Mouse (Mus musculus): ENCODE data around the gene Itgbl1. TPM values are rescaled to one million over a fixed set of nuclear protein-coding genes. Genes with fewer than 3 reads are reported as not detected.
"Not testable (repeated sequence)": the region's sequence is repeated elsewhere in the genome, so short reads cannot be mapped to it uniquely, and the experiment has no call there.

Itgbl1 gene
- polyA plus RNA-seq (2016; fragmentation: Nextera tagmentation; extraction: Ambion mirVana) = 0.88 and 1.2 TPM in 2 replicates

- H3K27ac ChIP-seq = no peak within 1 kb of the TSS
- 12% methylated on average over 7 of the region's 7 CpGs for WGBS
- H3K9me3 ChIP-seq = no peaks in the 10 kb centered on the region
- no peak within 1 kb of the TSS for H3K9ac ChIP-seq
- no peak within 1 kb of the TSS for H3K4me3 ChIP-seq
- H3K27me3 ChIP-seq = no peaks in the 10 kb centered on the region
- no peak for ATAC-seq (ENCODE audit: insufficient number of reproducible peaks, insufficient read depth, low FRiP score, low TSS enrichment)
- H3K4me1 ChIP-seq = peaks cover 11% of the 10 kb centered on the region; the same call in 1 of the 2 replicates
- H3K36me3 ChIP-seq = no peaks in the 10 kb centered on the region
- H3K4me2 ChIP-seq (replicated peaks) = peak within 1 kb of the TSS; percentile 16
Observed at GRCm38 (mm10) chr14:123659921-123660385, at the start of gene Itgbl1. Itgbl1 (plus strand) TSS chr14:123659971.

DNA sequence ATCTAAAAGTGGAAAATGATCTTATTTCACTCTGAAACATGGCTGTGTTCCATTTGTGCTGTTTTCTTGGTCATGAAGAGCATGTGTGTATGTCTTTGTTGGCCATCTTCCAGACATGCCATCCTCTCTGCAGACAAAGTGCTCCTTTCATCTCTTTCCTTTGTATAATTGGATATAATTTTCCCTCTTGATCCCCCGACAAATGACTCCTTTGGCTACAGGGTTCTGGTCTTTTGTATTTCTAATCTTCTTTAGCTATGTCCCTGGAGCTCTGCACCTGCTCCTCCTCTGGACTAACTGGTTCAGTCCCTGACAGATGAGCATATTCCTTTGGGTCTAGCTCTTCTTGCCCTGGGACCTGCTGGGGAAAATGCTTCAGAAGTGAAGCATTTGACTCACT is 36.8 kb upstream of the Itgbl1 start:
- no peak overlapping the region for H3K27ac ChIP-seq
- no peak overlapping the region for H3K4me2 ChIP-seq (replicated peaks)
- 0 out of 2 replicates have a peak, but pooled peaks have one; percentile 55 for ATAC-seq (ENCODE audit: insufficient number of reproducible peaks, insufficient read depth, low FRiP score, low TSS enrichment)
- no peak overlapping the region for H3K4me3 ChIP-seq
- peaks cover 15% of the 10 kb centered on the region for H3K27me3 ChIP-seq
- H3K9me3 ChIP-seq = no peaks in the 10 kb centered on the region
- WGBS = 13% methylated on average over 1 of the region's 1 CpGs
- H3K4me1 ChIP-seq = 0 out of 2 replicates have a peak, but pooled peaks cover 2% of the 10 kb centered on the region
- H3K9ac ChIP-seq = no peak overlapping the region
- no peaks in the 10 kb centered on the region for H3K36me3 ChIP-seq

- peak within 1 kb of the TSS; percentile 50; the same call in 1 of the 2 replicates for H3K9ac ChIP-seq
- under 1% methylated on average over 47 of the region's 47 CpGs for WGBS
- H3K4me1 ChIP-seq = 0 out of 2 replicates have a peak, but pooled peaks cover 2% of the 10 kb centered on the region
- H3K9me3 ChIP-seq = no peaks in the 10 kb centered on the region
- ATAC-seq (ENCODE audit: insufficient number of reproducible peaks, insufficient read depth, low FRiP score, low TSS enrichment) = peak; percentile 77
- no peak within 1 kb of the TSS for H3K27ac ChIP-seq
- peak within 1 kb of the TSS; percentile 82 for H3K4me2 ChIP-seq (replicated peaks)
- no peaks in the 10 kb centered on the region for H3K36me3 ChIP-seq
- H3K27me3 ChIP-seq = peaks cover 15% of the 10 kb centered on the region
- H3K4me3 ChIP-seq = peak within 1 kb of the TSS; percentile 48
Observed at GRCm38 (mm10) chr14:123626501-123627179, 33.1 kb upstream of the Itgbl1 start, which contains the start of gene Nalcn. Nalcn (minus strand) TSS chr14:123627144.

DNA sequence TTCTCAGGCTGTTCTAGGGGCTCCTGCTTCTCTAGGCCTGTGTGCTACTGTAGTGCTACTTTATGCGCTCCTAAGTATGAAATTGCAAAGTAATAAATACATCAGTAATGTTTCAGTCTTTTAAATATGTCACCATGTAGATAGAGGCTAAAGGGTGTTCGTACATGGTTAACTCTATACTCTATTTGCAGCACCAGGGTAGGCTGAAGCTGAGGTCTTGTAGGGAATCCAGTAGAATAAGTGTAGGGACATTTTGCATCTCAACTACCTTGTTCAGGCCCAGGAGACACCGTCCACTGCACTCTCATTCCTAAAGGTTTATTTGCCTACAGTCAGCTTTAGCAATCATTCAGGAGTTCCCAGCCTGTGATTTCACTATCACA is 32.6 kb upstream of the Itgbl1 start:
- Histone ChIP-seq H3K9ac (no peak overlapping the region), H3K27me3 (peaks cover 15% of the 10 kb centered on the region), H3K36me3 (no peaks in the 10 kb centered on the region), H3K9me3 (no peaks in the 10 kb centered on the region), H3K27ac (no peak overlapping the region), H3K4me2 (replicated peaks) (peak overlapping the region; percentile 82), H3K4me3 (peak overlapping the region; percentile 48), H3K4me1 (0 out of 2 replicates have a peak, but pooled peaks cover 2% of the 10 kb centered on the region)
- ATAC-seq (ENCODE audit: insufficient number of reproducible peaks, insufficient read depth, low FRiP score, low TSS enrichment) = no peak
- 56% methylated on average over 3 of the region's 3 CpGs for WGBS

- Histone ChIP-seq H3K4me2 (replicated peaks) (peak overlapping the region; percentile 36), H3K9me3 (no peaks in the 10 kb centered on the region), H3K4me3 (no peak overlapping the region), H3K4me1 (peaks cover 11% of the 10 kb centered on the region; the same call in 1 of the 2 replicates), H3K9ac (no peak overlapping the region), H3K27ac (no peak overlapping the region), H3K27me3 (no peaks in the 10 kb centered on the region), H3K36me3 (no peaks in the 10 kb centered on the region)
- WGBS = 26% methylated on average over 20 of the region's 20 CpGs
- peak; percentile 77; the same call in 1 of the 2 replicates for ATAC-seq (ENCODE audit: insufficient number of reproducible peaks, insufficient read depth, low FRiP score, low TSS enrichment)
Observed at GRCm38 (mm10) chr14:123661091-123661491, 1.3 kb downstream of the Itgbl1 start.

DNA sequence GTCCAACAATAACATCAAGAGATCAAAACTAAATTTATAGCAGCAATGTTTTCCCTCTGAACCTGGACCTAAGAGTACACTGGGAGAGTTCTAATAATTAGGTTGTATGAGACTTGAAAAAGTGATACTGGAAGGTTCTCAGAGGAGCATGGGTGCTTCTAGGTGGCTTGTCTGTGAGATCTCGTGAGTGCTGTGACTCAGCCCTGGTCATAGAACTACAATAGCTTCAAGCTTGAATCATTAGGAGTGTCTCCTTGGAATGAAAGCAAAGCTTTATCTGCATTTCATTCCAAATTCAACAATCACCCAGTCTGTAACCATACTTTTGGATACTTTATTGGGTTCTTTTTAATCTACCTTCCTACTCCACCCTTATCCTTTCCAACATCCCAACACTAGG is 2.6 kb downstream of the Itgbl1 start:
- H3K36me3 ChIP-seq = no peaks in the 10 kb centered on the region
- H3K9me3 ChIP-seq = no peaks in the 10 kb centered on the region
- H3K27ac ChIP-seq = no peak overlapping the region
- peaks cover 11% of the 10 kb centered on the region; the same call in 1 of the 2 replicates for H3K4me1 ChIP-seq
- WGBS = 80% methylated on average over 1 of the region's 1 CpGs
- H3K4me3 ChIP-seq = no peak overlapping the region
- no peaks in the 10 kb centered on the region for H3K27me3 ChIP-seq
- H3K4me2 ChIP-seq (replicated peaks) = no peak overlapping the region
- no peak overlapping the region for H3K9ac ChIP-seq
- no peak for ATAC-seq (ENCODE audit: insufficient number of reproducible peaks, insufficient read depth, low FRiP score, low TSS enrichment)

DNA sequence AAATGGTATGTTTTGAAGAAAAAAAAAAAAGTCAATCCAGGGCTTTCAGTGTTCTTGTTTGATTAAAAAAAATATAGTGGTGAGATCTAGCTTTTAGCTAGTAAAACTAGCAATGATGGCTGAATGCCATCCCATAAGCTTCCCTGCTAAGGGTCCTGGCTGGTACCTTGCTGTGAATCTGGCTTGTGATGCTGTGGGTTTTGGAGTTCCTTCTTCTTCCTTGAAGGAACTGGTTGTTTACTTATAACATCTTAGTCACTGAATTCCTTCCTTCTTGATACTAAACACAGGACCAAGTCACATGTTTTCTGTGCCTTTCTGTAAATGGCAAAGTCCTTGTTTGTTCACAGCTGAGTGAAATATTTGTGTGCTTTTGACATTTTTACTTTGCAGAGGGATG is 3.4 kb downstream of the Itgbl1 start:
- no peaks in the 10 kb centered on the region for H3K27me3 ChIP-seq
- no peak for ATAC-seq (ENCODE audit: insufficient number of reproducible peaks, insufficient read depth, low FRiP score, low TSS enrichment)
- H3K9me3 ChIP-seq = no peaks in the 10 kb centered on the region
- no peak overlapping the region for H3K4me2 ChIP-seq (replicated peaks)
- no peak overlapping the region for H3K4me3 ChIP-seq
- H3K27ac ChIP-seq = no peak overlapping the region
- H3K36me3 ChIP-seq = no peaks in the 10 kb centered on the region
- no peak overlapping the region for H3K9ac ChIP-seq
- peaks cover 11% of the 10 kb centered on the region; the same call in 1 of the 2 replicates for H3K4me1 ChIP-seq

GRCm38 (mm10) chr14:123664451-123664850 is 4.7 kb downstream of the Itgbl1 start:
- ATAC-seq (ENCODE audit: insufficient number of reproducible peaks, insufficient read depth, low FRiP score, low TSS enrichment) = no peak

DNA sequence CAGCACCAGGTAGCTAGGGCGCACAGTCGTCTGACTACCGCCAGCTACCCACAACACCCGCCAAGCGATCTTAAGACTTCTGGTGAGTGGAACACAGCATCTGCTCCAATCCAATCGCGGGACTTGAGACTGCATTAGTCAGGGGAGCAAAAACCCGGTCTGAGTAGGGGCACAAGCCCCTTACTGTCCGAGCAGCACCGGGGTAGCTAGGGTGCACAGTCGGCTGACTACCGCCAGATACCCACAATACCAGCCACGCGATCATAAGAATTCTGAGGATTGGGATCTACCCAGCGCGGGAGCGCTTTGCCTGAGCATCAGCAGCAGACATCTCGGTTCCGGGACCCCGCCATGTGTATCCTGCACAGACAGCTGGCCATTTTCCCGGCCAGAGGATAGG is 11.3 kb downstream of the Itgbl1 start:
- 82% methylated on average over 21 of the region's 21 CpGs for WGBS
- H3K9ac ChIP-seq; H3K4me3 ChIP-seq; H3K27ac ChIP-seq; H3K4me2 ChIP-seq (replicated peaks); H3K36me3 ChIP-seq; H3K9me3 ChIP-seq; ATAC-seq (ENCODE audit: insufficient number of reproducible peaks, insufficient read depth, low FRiP score, low TSS enrichment); H3K4me1 ChIP-seq; H3K27me3 ChIP-seq: not testable (repeated sequence)

More at GRCm38 (mm10) chr14:123664451-123664850, 4.7 kb downstream of the Itgbl1 start:
- no peak overlapping the region for H3K9ac ChIP-seq
- H3K27ac ChIP-seq = no peak overlapping the region
- no peaks in the 10 kb centered on the region for H3K9me3 ChIP-seq
- H3K4me2 ChIP-seq (replicated peaks) = no peak overlapping the region
- no peaks in the 10 kb centered on the region for H3K27me3 ChIP-seq
- H3K36me3 ChIP-seq = no peaks in the 10 kb centered on the region
- H3K4me1 ChIP-seq = peaks cover 11% of the 10 kb centered on the region; the same call in 1 of the 2 replicates
- no peak overlapping the region for H3K4me3 ChIP-seq

- H3K27me3 ChIP-seq = no peaks in the 10 kb centered on the region
- no peak for ATAC-seq (ENCODE audit: insufficient number of reproducible peaks, insufficient read depth, low FRiP score, low TSS enrichment)
- H3K4me1 ChIP-seq = no peaks in the 10 kb centered on the region
- no peaks in the 10 kb centered on the region for H3K36me3 ChIP-seq
- WGBS = 73% methylated on average over 2 of the region's 2 CpGs
- no peak overlapping the region for H3K9ac ChIP-seq
- no peaks in the 10 kb centered on the region for H3K9me3 ChIP-seq
- no peak overlapping the region for H3K27ac ChIP-seq
- H3K4me2 ChIP-seq (replicated peaks) = no peak overlapping the region
- H3K4me3 ChIP-seq = no peak overlapping the region
Observed at GRCm38 (mm10) chr14:123678091-123678490, 18.3 kb downstream of the Itgbl1 start.

GRCm38 (mm10) chr14:123714751-123715150 is 55.0 kb downstream of the Itgbl1 start:
- Histone ChIP-seq H3K27me3 (no peaks in the 10 kb centered on the region), H3K4me2 (replicated peaks) (no peak overlapping the region), H3K4me1 (no peaks in the 10 kb centered on the region), H3K27ac (no peak overlapping the region), H3K36me3 (no peaks in the 10 kb centered on the region), H3K9me3 (no peaks in the 10 kb centered on the region), H3K4me3 (no peak overlapping the region), H3K9ac (no peak overlapping the region)
- ATAC-seq (ENCODE audit: insufficient number of reproducible peaks, insufficient read depth, low FRiP score, low TSS enrichment) = no peak

- Histone ChIP-seq H3K27me3 (no peaks in the 10 kb centered on the region), H3K4me3 (no peak overlapping the region), H3K27ac (no peak overlapping the region), H3K9ac (no peak overlapping the region), H3K36me3 (no peaks in the 10 kb centered on the region), H3K4me1 (no peaks in the 10 kb centered on the region), H3K9me3 (no peaks in the 10 kb centered on the region), H3K4me2 (replicated peaks) (no peak overlapping the region)
- WGBS = 60% methylated on average over 1 of the region's 1 CpGs
- no peak for ATAC-seq (ENCODE audit: insufficient number of reproducible peaks, insufficient read depth, low FRiP score, low TSS enrichment)
Observed at GRCm38 (mm10) chr14:123742055-123742454, 82.3 kb downstream of the Itgbl1 start.

All from embryonic facial prominence, embryonic 12.5 days (tissue).